Mouse (Mus musculus) G1E-ER4 (cell line): Measurements from ENCODE around the gene Pdcd4. TPM values are rescaled to one million over a fixed set of nuclear protein-coding genes. Genes with fewer than 3 reads are reported as not detected.

Experiments
- GATA1 ChIP-seq: IDR thresholded peaks from one replicate; pipeline ENCODE4 v1.8.0; 2012; ENCODE audit warnings: low read length, inconsistent platforms
- polyA plus RNA-seq: library from polyadenylated mRNA; stranded (reverse); fragments of >175 nt; gene quantifications from 2 replicates; pipeline ENCODE4 v1.2.3, GENCODE M21; 2012

Gene Pdcd4
- polyA plus RNA-seq, 1 experiment, result 58.0 TPM

- peak; percentile 66 for TF ChIP-seq GATA1
Measured at GRCm38 (mm10) chr19:53890781-53891251, 1.2 kb upstream of the Pdcd4 start.

DNA sequence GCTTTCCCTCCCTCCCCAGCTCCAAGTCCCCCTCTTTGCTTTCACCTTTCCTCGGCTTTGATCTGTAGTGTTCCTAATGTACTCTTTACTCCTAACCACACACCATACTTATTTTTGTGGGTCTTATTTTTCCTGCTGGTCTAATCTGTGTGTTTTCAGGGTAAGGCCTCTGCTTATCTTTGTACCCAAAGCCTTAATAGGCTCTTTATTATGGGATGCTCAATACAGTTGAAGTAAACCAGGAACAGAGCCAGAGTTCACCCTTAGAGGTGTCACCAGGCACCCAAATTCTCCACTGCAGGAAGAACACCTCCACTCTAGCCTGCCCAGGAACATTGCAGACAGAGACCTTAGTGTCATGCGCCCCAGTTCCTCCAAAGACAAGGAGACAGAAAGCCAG, 462 bp upstream of the Pdcd4 start:
- no peak for TF ChIP-seq GATA1

DNA sequence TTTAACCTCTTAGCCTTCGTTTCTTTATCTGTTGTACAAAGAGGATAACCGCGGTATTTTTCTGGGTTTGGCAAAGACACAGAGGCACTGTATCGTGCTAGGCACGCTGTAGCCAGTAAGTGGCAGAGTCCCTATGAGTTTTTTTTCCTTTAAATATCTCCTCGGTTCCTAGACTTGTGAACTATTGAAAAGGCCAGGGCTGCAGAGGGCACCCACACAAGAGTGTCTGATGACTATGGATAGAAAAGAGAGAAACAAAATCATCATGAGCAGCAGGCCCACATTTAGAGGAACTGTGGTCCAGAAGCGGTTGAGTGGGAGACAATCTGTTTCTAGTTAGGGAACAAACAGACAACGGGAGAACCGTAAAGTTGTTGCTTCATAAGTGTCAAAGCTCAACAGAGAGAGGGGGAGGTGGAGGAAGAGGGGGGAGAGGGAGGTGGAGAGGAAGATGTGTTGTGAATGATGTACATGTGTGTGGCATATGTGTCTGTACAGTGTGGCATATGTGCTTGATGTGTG, 868 bp downstream of the Pdcd4 start:
- no peak for TF ChIP-seq GATA1

GRCm38 (mm10) chr19:53893711-53894171, 1.7 kb downstream of the Pdcd4 start:
- TF ChIP-seq GATA1, result no peak

GRCm38 (mm10) chr19:53894538-53895121, 2.6 kb downstream of the Pdcd4 start:
- TF ChIP-seq GATA1, result no peak

DNA sequence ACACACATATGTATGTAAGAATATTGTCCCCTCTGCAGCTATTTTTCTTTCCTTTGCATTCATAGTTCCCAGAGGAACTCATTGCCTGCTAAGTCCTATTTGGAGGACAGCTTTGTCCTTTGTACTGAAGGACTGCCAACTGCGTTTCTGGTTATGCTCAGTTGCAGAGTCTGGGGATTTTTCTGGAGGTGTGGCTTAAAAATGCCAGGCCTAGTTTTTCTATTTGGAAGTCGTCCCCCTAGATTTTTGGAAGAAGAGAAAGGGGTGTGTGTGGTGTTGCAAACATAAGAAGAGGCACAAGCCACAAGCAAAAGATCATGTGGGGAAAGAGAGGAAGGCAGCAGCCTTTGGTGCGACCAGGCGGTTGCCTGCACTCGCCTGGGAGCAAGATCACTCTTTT, 6.0 kb downstream of the Pdcd4 start:
- no peak for TF ChIP-seq GATA1

DNA sequence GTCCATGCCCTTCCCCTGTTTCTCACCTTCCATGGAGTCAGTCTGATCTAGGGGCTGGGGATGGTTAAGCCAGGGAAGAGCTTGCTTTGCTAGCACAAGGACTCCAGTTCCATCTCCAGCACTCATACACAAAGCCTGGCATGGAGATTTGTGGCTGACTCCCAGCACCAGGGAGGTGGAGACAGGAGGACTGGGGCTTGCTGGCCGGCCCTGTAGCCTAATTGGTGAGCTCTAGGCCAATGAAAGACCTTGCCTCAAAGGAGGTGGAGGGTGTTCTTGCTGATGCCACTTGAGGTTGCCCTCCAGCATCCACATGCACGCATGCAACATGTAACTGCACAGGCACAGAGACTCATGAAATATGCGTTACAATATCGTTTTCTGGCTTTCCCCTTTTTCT, 6.5 kb downstream of the Pdcd4 start:
- no peak for TF ChIP-seq GATA1

- no peak for TF ChIP-seq GATA1
Measured at GRCm38 (mm10) chr19:53898970-53899900, 7.2 kb downstream of the Pdcd4 start.

- TF ChIP-seq GATA1, result no peak
Measured at GRCm38 (mm10) chr19:53899941-53900610, 8.0 kb downstream of the Pdcd4 start.

DNA sequence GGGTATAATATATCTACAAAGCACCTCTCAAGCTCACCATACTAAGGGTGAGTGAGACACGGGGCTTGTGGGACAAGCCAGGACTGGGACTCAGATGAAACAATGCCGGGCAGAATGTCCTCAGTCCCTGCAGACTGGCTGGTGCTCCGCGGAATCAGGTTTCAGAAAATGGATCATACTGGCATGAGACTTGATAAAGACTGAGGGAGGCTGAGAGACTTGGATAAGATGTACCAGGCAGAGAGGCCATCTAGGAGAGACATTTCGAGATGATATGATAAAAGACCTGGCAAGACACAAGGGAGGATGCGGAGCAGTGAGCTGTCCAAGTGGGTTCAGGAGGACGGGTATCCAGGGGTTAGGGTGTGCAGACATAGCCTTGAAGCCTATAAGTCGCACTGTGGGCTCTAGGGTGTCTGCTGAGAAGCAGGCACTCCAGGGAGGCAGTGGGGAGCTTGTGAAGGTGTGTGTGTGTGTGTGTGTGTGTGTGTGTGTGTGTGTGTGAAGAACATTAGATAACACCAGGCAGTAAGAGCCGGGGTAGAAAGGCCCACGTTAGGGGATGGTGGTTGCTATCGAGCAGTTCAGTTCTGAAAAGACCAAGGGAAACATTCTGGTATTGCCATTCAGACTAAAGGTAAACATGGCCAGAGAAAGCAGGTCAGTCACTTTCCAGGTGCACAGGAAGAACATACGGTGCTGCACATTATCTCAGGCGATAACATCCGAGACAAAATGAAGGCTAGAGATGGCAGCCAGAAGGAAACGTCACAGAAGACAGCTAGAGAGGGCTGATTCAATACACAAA, 10.1 kb downstream of the Pdcd4 start:
- peak; percentile 38 for TF ChIP-seq GATA1

GRCm38 (mm10) chr19:53902739-53903487, 10.9 kb downstream of the Pdcd4 start:
- no peak for TF ChIP-seq GATA1

DNA sequence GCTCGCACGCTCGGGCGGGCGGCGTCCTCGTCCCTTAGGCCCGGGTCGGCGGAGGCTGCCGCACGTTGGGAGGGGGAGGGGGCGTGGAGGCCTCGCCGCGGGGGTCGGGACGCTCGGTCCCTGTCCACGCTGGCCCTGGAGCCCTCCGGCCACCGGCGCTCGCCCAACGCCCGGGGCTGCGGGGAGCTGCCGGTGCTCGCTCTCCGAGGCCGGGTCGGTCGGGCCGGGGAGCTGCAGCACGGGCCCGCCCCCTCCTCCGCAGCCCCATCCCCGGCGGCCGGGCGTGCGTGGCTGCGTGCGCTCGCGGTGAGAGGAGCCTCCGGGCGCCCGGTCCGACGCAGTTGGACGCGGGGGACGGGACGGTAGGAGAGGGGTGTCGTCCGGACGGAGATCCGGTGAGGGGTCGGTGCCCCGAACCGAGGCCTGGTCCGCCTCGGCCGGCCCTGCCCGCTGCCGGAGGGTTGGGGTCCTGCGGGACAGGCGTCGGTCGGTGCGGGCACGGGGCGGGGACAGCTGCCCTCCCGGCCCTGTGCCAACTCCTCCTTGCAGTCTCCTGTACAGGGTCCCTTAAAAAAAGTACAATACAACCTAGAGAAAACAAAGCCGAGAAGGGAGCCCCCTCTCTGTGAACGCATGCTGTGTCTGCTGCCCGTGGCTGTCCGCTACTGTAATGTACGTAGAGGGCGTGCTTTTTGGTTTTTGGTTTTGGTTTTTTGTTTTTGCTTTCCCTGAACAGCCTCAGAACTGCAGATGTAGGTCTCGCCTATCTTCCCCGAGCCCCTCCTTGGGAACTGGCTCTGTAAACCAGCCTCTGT, 11.7 kb downstream of the Pdcd4 start:
- TF ChIP-seq GATA1, result no peak

GRCm38 (mm10) chr19:53904833-53905480, 12.9 kb downstream of the Pdcd4 start:
- no peak for TF ChIP-seq GATA1
